23 mouse cellular contexts compared by ENCODE assay signal in genomic region chr16:31128116-31128515, GRCm38 (mm10). TPM values are rescaled to one million over a fixed set of nuclear protein-coding genes. Genes with fewer than 3 reads are reported as not detected.
A peak's percentile ranks its signal among the peaks of the same experiment; 100 is the strongest.
DNase-seq lines count a peak whose midpoint lies in the region; ATAC-seq and TF ChIP-seq lines count a peak whose summit lies in the region.
"Had no signal": no experiment of that assay in that cellular context is flagged by ENCODE, and none has a peak within 500 bp of the region (broad histone marks: within the 10 kb centered on the region; RNA-seq: fewer than 3 reads in every experiment).

No protein-coding gene starts in this region.

- TF ChIP-seq CTCF in left cerebral cortex, adult 2 months (IDR thresholded peaks at IDR 0.05) = no peak

- no peak for DNase-seq in frontal cortex, postnatal 10 days (ENCODE audit: low spot score in 2 of 2)
- no peak for DNase-seq in left cerebral cortex, adult 2 months (ENCODE audit: extremely low spot score in 1 of 2, low spot score in 2 of 2)
- DNase-seq in left cerebral cortex, postnatal 14 days (ENCODE audit: low spot score in 2 of 2) = no peak
- peak; percentile 5 for DNase-seq in fat pad, adult 2 months (ENCODE audit: extremely low read depth, low read depth, low spot score)
- peak; percentile 28 for DNase-seq in telencephalon, adult 2 months (ENCODE audit: low read depth, low spot score)
- no peak for DNase-seq in kidney, postnatal 25 days
- DNase-seq: adrenal gland, adult 8-10 months; adrenal gland, postnatal 14 days; adrenal gland, postnatal 36 days; B cell, adult 2 months; cerebellum, adult 11-12 months; cerebellum, adult 2 months; cerebellum, adult 9-10 months; cerebellum, postnatal 10 days; cerebellum, postnatal 25 days had no signal

- no peak overlapping the region for H3K4me3 ChIP-seq in left cerebral cortex, adult 2 months
- H3K4me3 ChIP-seq: embryonic facial prominence, embryonic 10.5 days; embryonic facial prominence, embryonic 12.5 days; forebrain, embryonic 10.5 days; forebrain, embryonic 12.5 days had no signal

- H3K27ac ChIP-seq in left cerebral cortex, adult 2 months = peak overlapping the region; percentile 59; the same call in 1 of the 2 replicates
- H3K27ac ChIP-seq: embryonic facial prominence, embryonic 10.5 days; embryonic facial prominence, embryonic 12.5 days; forebrain, embryonic 10.5 days; forebrain, embryonic 12.5 days had no signal

- ATAC-seq in frontal cortex, adult (ENCODE audit: low TSS enrichment) = peak; percentile 73
- no peak for ATAC-seq in CD4-positive, CD25-positive, alpha-beta regulatory T cell, adult 4 months
- ATAC-seq: forebrain, embryonic 14.5 days; forebrain, embryonic 16.5 days had no signal

- intact Hi-C loops in left cerebral cortex, adult 2 months (cut with DNase I) = loop anchor here (10.0 kb wide), 1 partner anchor 227 kb away; no protein-coding TSS in a partner anchor
- intact Hi-C loops in left cerebral cortex, postnatal 14 days (cut with DNase I) = no loop called here

RNA-seq across cellular contexts. Expression of gene Xxylt1, which starts 46.9 kb away (rescaled TPM):
- total RNA-seq in left cerebral cortex, adult 2 months (2021) = 10 to 100 TPM; 19.4 to 21.9 TPM
- total RNA-seq in left cerebral cortex, postnatal 14 days (2021) = 10 to 100 TPM; 20.4 to 21.3 TPM
- polyA plus RNA-seq in CD4-positive, CD25-positive, alpha-beta regulatory T cell, adult 4 months (2017; shearing (Covaris generic)) = 10 to 100 TPM; 31.2 to 32.9 TPM

Comparison
In these comparisons a context has a peak if more than half of its experiments do, and no peak if none do; other contexts are left out.
1. DNase-seq: peak in fat pad, adult 2 months (single experiment) and telencephalon, adult 2 months (single experiment); none in frontal cortex, postnatal 10 days (0 of 2), left cerebral cortex, adult 2 months (0 of 2), left cerebral cortex, postnatal 14 days (0 of 2) and kidney, postnatal 25 days (0 of 2).